Mouse (Mus musculus) forebrain, embryonic 11.5 days (tissue): ENCODE data around the gene Myt1l. TPM values are rescaled to one million over a fixed set of nuclear protein-coding genes. Genes with fewer than 3 reads are reported as not detected.

Experiments
- ATAC-seq: fragments of 200-750 bp; cut with Nextera tagmentation; replicated peaks from 2 replicates; pipeline ENCODE4 v1.8.0; 2017; ENCODE audit warnings: moderate TSS enrichment; ENCODE audit not compliant: low FRiP score
- DNase-seq: peaks from one replicate; pipeline ENCODE4 v3.0.0-alpha.2; 2017; ENCODE audit warnings: low spot score
- H3K27ac ChIP-seq: fragments of 300-500 bp; sonication (generic); 2 replicates; pipeline ENCODE4 v1.5.1; 2014; ENCODE audit warnings: low read depth, low read length
- H3K27me3 ChIP-seq: fragments of 300-500 bp; sonication (generic); 2 replicates; pipeline ENCODE4 v1.6.1; 2014; ENCODE audit warnings: mild to moderate bottlenecking, low read length, mixed read lengths; ENCODE audit not compliant: control insufficient read depth, insufficient read depth
- H3K36me3 ChIP-seq: fragments of 300-500 bp; sonication (generic); 2 replicates; pipeline ENCODE4 v1.6.1; 2014; ENCODE audit warnings: mild to moderate bottlenecking, low read length, moderate library complexity, mixed read lengths; ENCODE audit not compliant: control insufficient read depth, insufficient read depth
- H3K4me1 ChIP-seq: fragments of 300-500 bp; sonication (generic); replicated peaks from 2 replicates; pipeline ENCODE4 v1.6.1; 2014; ENCODE audit warnings: low read length, mixed read lengths; ENCODE audit not compliant: control insufficient read depth, insufficient read depth
- H3K4me2 ChIP-seq: fragments of 300-500 bp; sonication (generic); 2 replicates; pipeline ENCODE4 v1.6.1; 2014; ENCODE audit warnings: low read depth, mild to moderate bottlenecking, low read length, moderate library complexity, mixed read lengths; ENCODE audit not compliant: severe bottlenecking
- H3K4me3 ChIP-seq: fragments of 300-500 bp; sonication (generic); 2 replicates; pipeline ENCODE4 v1.5.1; 2014; ENCODE audit warnings: low read depth, low read length
- H3K9ac ChIP-seq: fragments of 300-500 bp; sonication (generic); 2 replicates; pipeline ENCODE4 v1.6.1; 2014; ENCODE audit warnings: low read length
- H3K9me3 ChIP-seq: fragments of 300-500 bp; sonication (generic); 2 replicates; pipeline ENCODE4 v1.6.1; 2016; ENCODE audit warnings: low read length, mixed read lengths; ENCODE audit not compliant: control insufficient read depth
- WGBS: fragments of 180-500 bp; shearing (Covaris S2); extraction: QIAGEN DNeasy Blood & Tissue Kit; methylation state at CpG from one replicate; pipeline ENCODE4 v1.1.7; 2014; 5-methylcytosine and 5-hydroxymethylcytosine counted together
- polyA plus RNA-seq: library from polyadenylated mRNA; unstranded; fragments of >200 nt; fragmentation: Nextera tagmentation; extraction: Ambion mirVana; gene quantifications from 2 replicates; pipeline ENCODE4 v1.2.1, GENCODE M21; 2014

The Myt1l gene
- polyA plus RNA-seq, 1 experiment from 2014 or later, result 18.7 TPM

GRCm38 (mm10) chr12:29951485-29951884, 423.3 kb downstream of the Myt1l start:
- no peak overlapping the region for H3K27ac ChIP-seq
- DNase-seq (no peak), ATAC-seq (no peak)
- 83% methylated on average over 5 of the region's 5 CpGs for WGBS
- H3K9ac ChIP-seq, result no peak overlapping the region
- no peak overlapping the region for H3K4me3 ChIP-seq
- no peak overlapping the region for H3K4me2 ChIP-seq
- no peaks in the 10 kb centered on the region for H3K36me3 ChIP-seq
- no peaks in the 10 kb centered on the region for H3K27me3 ChIP-seq
- peaks cover 8% of the 10 kb centered on the region for H3K4me1 ChIP-seq
- no peaks in the 10 kb centered on the region for H3K9me3 ChIP-seq

DNA sequence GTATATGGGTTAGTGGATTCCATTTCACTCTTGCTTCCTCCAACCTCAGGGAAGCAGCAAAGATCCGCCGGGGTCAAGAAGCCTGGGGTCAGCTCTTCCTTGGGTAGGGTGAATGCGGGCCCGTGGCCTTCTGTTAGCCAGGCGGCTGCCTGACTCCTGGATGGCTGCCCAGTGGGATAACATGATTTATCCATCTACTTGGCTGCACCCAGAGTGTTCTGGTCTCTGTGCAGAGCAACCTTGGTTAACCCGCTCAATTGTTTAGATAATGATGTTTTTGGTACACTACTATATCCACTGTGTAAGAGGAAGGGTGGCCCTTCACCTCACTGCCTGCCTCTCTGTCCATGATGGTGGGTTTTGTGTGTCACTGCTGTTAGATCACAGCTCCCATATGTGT, 423.9 kb downstream of the Myt1l start:
- H3K9ac ChIP-seq, result no peak overlapping the region
- no peak overlapping the region for H3K4me2 ChIP-seq
- ATAC-seq (no peak), DNase-seq (no peak)
- no peaks in the 10 kb centered on the region for H3K36me3 ChIP-seq
- no peak overlapping the region for H3K4me3 ChIP-seq
- H3K27ac ChIP-seq, result no peak overlapping the region
- no peaks in the 10 kb centered on the region for H3K9me3 ChIP-seq
- peaks cover 8% of the 10 kb centered on the region for H3K4me1 ChIP-seq
- no peaks in the 10 kb centered on the region for H3K27me3 ChIP-seq
- 93% methylated on average over 6 of the region's 6 CpGs for WGBS

GRCm38 (mm10) chr12:29953999-29954398, 425.8 kb downstream of the Myt1l start:
- H3K9ac ChIP-seq, result no peak overlapping the region
- H3K4me2 ChIP-seq, result no peak overlapping the region
- no peaks in the 10 kb centered on the region for H3K27me3 ChIP-seq
- no peak overlapping the region for H3K4me3 ChIP-seq
- 65% methylated on average over 11 of the region's 11 CpGs for WGBS
- H3K27ac ChIP-seq, result no peak overlapping the region; the same call in 1 of the 2 replicates
- no peaks in the 10 kb centered on the region for H3K9me3 ChIP-seq
- peaks cover 8% of the 10 kb centered on the region for H3K4me1 ChIP-seq
- no peak for DNase-seq
- ATAC-seq, result no peak
- no peaks in the 10 kb centered on the region for H3K36me3 ChIP-seq

DNA sequence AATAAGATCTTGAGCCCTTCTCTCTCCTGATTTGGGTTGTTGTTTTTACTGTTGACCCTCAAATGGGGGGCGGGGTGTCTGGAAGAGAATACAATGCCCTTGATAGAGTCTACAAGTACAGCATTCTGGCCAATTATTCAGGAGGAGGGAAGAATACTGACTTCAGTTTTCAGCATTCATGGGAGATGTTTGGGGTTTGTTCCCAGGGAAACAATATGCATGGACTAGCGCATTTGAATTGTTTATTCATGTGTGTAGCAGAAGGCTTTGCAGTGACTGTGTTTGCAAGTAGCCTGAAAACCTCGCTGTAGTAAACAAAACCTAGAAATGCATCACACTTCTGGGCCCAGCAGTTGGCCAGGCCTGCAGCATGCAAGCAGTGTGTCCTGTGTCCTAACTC, 426.3 kb downstream of the Myt1l start:
- Histone ChIP-seq H3K9ac (no peak overlapping the region), H3K36me3 (no peaks in the 10 kb centered on the region), H3K4me1 (peaks cover 8% of the 10 kb centered on the region), H3K4me3 (no peak overlapping the region), H3K9me3 (no peaks in the 10 kb centered on the region), H3K27ac (0 out of 2 replicates have a peak overlapping the region, but pooled peaks have one; percentile 42), H3K4me2 (no peak overlapping the region), H3K27me3 (no peaks in the 10 kb centered on the region)
- 55% methylated on average over 3 of the region's 3 CpGs for WGBS
- ATAC-seq (0 out of 2 replicates have a peak, but pooled peaks have one; percentile 51), DNase-seq (no peak)

DNA sequence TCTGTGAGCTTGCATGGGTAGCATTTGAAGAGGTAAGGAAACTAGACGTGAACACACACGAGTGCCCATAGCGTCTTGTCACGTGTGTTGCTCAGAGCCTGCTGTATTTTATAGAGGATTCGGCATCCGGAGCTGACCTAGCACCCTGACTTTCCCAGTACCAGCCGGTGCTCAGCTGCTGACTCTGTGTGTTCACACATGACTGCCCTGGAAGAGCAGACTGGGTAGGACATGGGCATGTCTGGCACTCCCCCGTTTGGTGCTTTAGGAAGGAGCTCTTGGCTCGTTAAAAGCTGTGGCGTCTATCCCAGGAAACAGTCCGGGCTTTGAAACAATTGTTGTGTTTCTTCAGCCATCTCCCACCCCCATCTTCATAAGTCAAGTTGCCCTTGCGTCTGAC, 428.8 kb downstream of the Myt1l start:
- Histone ChIP-seq H3K4me1 (peaks cover 10% of the 10 kb centered on the region), H3K9ac (no peak overlapping the region), H3K27ac (no peak overlapping the region), H3K4me2 (no peak overlapping the region), H3K9me3 (no peaks in the 10 kb centered on the region), H3K27me3 (no peaks in the 10 kb centered on the region), H3K36me3 (no peaks in the 10 kb centered on the region), H3K4me3 (no peak overlapping the region)
- ATAC-seq (no peak), DNase-seq (no peak)
- WGBS, result 79% methylated on average over 12 of the region's 12 CpGs

GRCm38 (mm10) chr12:29958637-29959036, 430.5 kb downstream of the Myt1l start:
- no peak overlapping the region for H3K27ac ChIP-seq
- no peaks in the 10 kb centered on the region for H3K36me3 ChIP-seq
- H3K4me3 ChIP-seq, result no peak overlapping the region
- H3K27me3 ChIP-seq, result no peaks in the 10 kb centered on the region
- no peak overlapping the region for H3K9ac ChIP-seq
- H3K4me1 ChIP-seq, result peaks cover 10% of the 10 kb centered on the region
- no peaks in the 10 kb centered on the region for H3K9me3 ChIP-seq
- ATAC-seq (no peak), DNase-seq (no peak)
- no peak overlapping the region for H3K4me2 ChIP-seq
- WGBS, result 81% methylated on average over 5 of the region's 5 CpGs

- no peaks in the 10 kb centered on the region for H3K27me3 ChIP-seq
- no peak for ATAC-seq
- 90% methylated on average over 1 of the region's 1 CpGs for WGBS
- H3K27ac ChIP-seq, result no peak overlapping the region
- no peaks in the 10 kb centered on the region for H3K36me3 ChIP-seq
- no peak for DNase-seq
- H3K4me1 ChIP-seq, result 0 out of 2 replicates have a peak, but pooled peaks cover 2% of the 10 kb centered on the region
- H3K9me3 ChIP-seq, result no peaks in the 10 kb centered on the region
- no peak overlapping the region for H3K9ac ChIP-seq
- no peak overlapping the region for H3K4me2 ChIP-seq
- no peak overlapping the region for H3K4me3 ChIP-seq
Observed at GRCm38 (mm10) chr12:29961041-29961440, 432.9 kb downstream of the Myt1l start.

- no peak overlapping the region for H3K27ac ChIP-seq
- ATAC-seq (no peak), DNase-seq (no peak)
- H3K9me3 ChIP-seq, result no peaks in the 10 kb centered on the region
- H3K9ac ChIP-seq, result no peak overlapping the region
- H3K4me2 ChIP-seq, result no peak overlapping the region
- 0 out of 2 replicates have a peak, but pooled peaks cover 2% of the 10 kb centered on the region for H3K4me1 ChIP-seq
- no peak overlapping the region for H3K4me3 ChIP-seq
- no peaks in the 10 kb centered on the region for H3K36me3 ChIP-seq
- 95% methylated on average over 6 of the region's 6 CpGs for WGBS
- no peaks in the 10 kb centered on the region for H3K27me3 ChIP-seq
Observed at GRCm38 (mm10) chr12:29965016-29965415, 436.8 kb downstream of the Myt1l start.

- Histone ChIP-seq H3K4me2 (no peak overlapping the region), H3K9ac (no peak overlapping the region), H3K4me3 (no peak overlapping the region), H3K27me3 (no peaks in the 10 kb centered on the region), H3K36me3 (peaks cover 3% of the 10 kb centered on the region; the same call in 1 of the 2 replicates), H3K4me1 (no peaks in the 10 kb centered on the region), H3K27ac (no peak overlapping the region), H3K9me3 (no peaks in the 10 kb centered on the region)
- ATAC-seq (no peak), DNase-seq (no peak)
- 86% methylated on average over 7 of the region's 7 CpGs for WGBS
Observed at GRCm38 (mm10) chr12:29971795-29972464, 443.7 kb downstream of the Myt1l start.
